Mouse (Mus musculus): Measurements from ENCODE around the gene Tm7sf2. TPM values are rescaled to one million over a fixed set of nuclear protein-coding genes. Genes with fewer than 3 reads are reported as not detected.

Gene Tm7sf2
- polyA plus RNA-seq, 1 experiment from 2014 or later, result 29.1 TPM

- no peak for ATAC-seq (ENCODE audit: insufficient read depth, low FRiP score)
- no peaks in the 10 kb centered on the region for H3K9me3 ChIP-seq (replicated peaks; ENCODE audit: control insufficient read depth, low read length)
- 1% methylated on average over 44 of the region's 44 CpGs for WGBS
These were observed 6.4 kb downstream of the Tm7sf2 start for GRCm38 (mm10) chr19:6061641-6062302.

GRCm38 (mm10) chr19:6061021-6061533 is 7.1 kb downstream of the Tm7sf2 start, which contains the start of gene Znhit2:
Znhit2 (plus strand) TSS chr19:6061192.
- Histone ChIP-seq H3K4me2 (ENCODE audit: low read depth, low read length) (peak within 1 kb of the TSS; percentile 100), H3K36me3 (ENCODE audit: control insufficient read depth, insufficient read depth, low read length) (0 out of 2 replicates have a peak, but pooled peaks cover 4% of the 10 kb centered on the region), H3K27me3 (ENCODE audit: control insufficient read depth, insufficient read depth, low read length) (no peaks in the 10 kb centered on the region), H3K9me3 (replicated peaks; ENCODE audit: control insufficient read depth, low read length) (no peaks in the 10 kb centered on the region), H3K9ac (ENCODE audit: low read length) (peak within 1 kb of the TSS; percentile 98), H3K27ac (ENCODE audit: low read length) (peak within 1 kb of the TSS; percentile 95), H3K4me3 (replicated peaks; ENCODE audit: low read length) (peak within 1 kb of the TSS; percentile 92), H3K4me1 (ENCODE audit: control insufficient read depth, insufficient read depth, low read length) (peaks cover 30% of the 10 kb centered on the region)
- peak; percentile 77 for ATAC-seq (ENCODE audit: insufficient read depth, low FRiP score)
- under 1% methylated on average over 58 of the region's 58 CpGs for WGBS

More at GRCm38 (mm10) chr19:6061641-6062302, 6.4 kb downstream of the Tm7sf2 start:
- Histone ChIP-seq H3K36me3 (ENCODE audit: control insufficient read depth, insufficient read depth, low read length) (0 out of 2 replicates have a peak, but pooled peaks cover 4% of the 10 kb centered on the region), H3K27ac (ENCODE audit: low read length) (peak overlapping the region; percentile 95), H3K9ac (ENCODE audit: low read length) (peak overlapping the region; percentile 98), H3K27me3 (ENCODE audit: control insufficient read depth, insufficient read depth, low read length) (no peaks in the 10 kb centered on the region), H3K4me1 (ENCODE audit: control insufficient read depth, insufficient read depth, low read length) (peaks cover 29% of the 10 kb centered on the region), H3K4me3 (replicated peaks; ENCODE audit: low read length) (peak overlapping the region; percentile 92), H3K4me2 (ENCODE audit: low read depth, low read length) (peak overlapping the region; percentile 100)

- ATAC-seq (ENCODE audit: insufficient read depth, low FRiP score), result no peak
- H3K27me3 ChIP-seq (ENCODE audit: control insufficient read depth, insufficient read depth, low read length), result no peaks in the 10 kb centered on the region
These were observed 9.2 kb downstream of the Tm7sf2 start for GRCm38 (mm10) chr19:6058966-6059365.

GRCm38 (mm10) chr19:6058513-6058912 is 9.7 kb downstream of the Tm7sf2 start:
- Histone ChIP-seq H3K36me3 (ENCODE audit: control insufficient read depth, insufficient read depth, low read length) (peaks cover 14% of the 10 kb centered on the region; the same call in 1 of the 2 replicates), H3K27ac (ENCODE audit: low read length) (peak overlapping the region; percentile 74), H3K4me1 (ENCODE audit: control insufficient read depth, insufficient read depth, low read length) (peaks cover 30% of the 10 kb centered on the region), H3K4me2 (ENCODE audit: low read depth, low read length) (peak overlapping the region; percentile 85), H3K9me3 (replicated peaks; ENCODE audit: control insufficient read depth, low read length) (no peaks in the 10 kb centered on the region), H3K4me3 (replicated peaks; ENCODE audit: low read length) (peak overlapping the region; percentile 83), H3K27me3 (ENCODE audit: control insufficient read depth, insufficient read depth, low read length) (no peaks in the 10 kb centered on the region), H3K9ac (ENCODE audit: low read length) (peak overlapping the region; percentile 93)
- 22% methylated on average over 5 of the region's 5 CpGs for WGBS
- no peak for ATAC-seq (ENCODE audit: insufficient read depth, low FRiP score)

More at GRCm38 (mm10) chr19:6058966-6059365, 9.2 kb downstream of the Tm7sf2 start:
- Histone ChIP-seq H3K27ac (ENCODE audit: low read length) (peak overlapping the region; percentile 74; the same call in 1 of the 2 replicates), H3K36me3 (ENCODE audit: control insufficient read depth, insufficient read depth, low read length) (peaks cover 10% of the 10 kb centered on the region; the same call in 1 of the 2 replicates), H3K4me1 (ENCODE audit: control insufficient read depth, insufficient read depth, low read length) (peaks cover 30% of the 10 kb centered on the region), H3K4me2 (ENCODE audit: low read depth, low read length) (peak overlapping the region; percentile 85), H3K9me3 (replicated peaks; ENCODE audit: control insufficient read depth, low read length) (no peaks in the 10 kb centered on the region), H3K9ac (ENCODE audit: low read length) (peak overlapping the region; percentile 93), H3K4me3 (replicated peaks; ENCODE audit: low read length) (peak overlapping the region; percentile 83)
- WGBS, result 72% methylated on average over 5 of the region's 5 CpGs

- under 1% methylated on average over 60 of the region's 63 CpGs for WGBS
- Histone ChIP-seq H3K27ac (ENCODE audit: low read length) (peak within 1 kb of the TSS; percentile 74), H3K4me1 (ENCODE audit: control insufficient read depth, insufficient read depth, low read length) (peaks cover 24% of the 10 kb centered on the region), H3K4me2 (ENCODE audit: low read depth, low read length) (peak within 1 kb of the TSS; percentile 85), H3K9ac (ENCODE audit: low read length) (peak within 1 kb of the TSS; percentile 93), H3K9me3 (replicated peaks; ENCODE audit: control insufficient read depth, low read length) (no peaks in the 10 kb centered on the region), H3K4me3 (replicated peaks; ENCODE audit: low read length) (peak within 1 kb of the TSS; percentile 83), H3K27me3 (ENCODE audit: control insufficient read depth, insufficient read depth, low read length) (no peaks in the 10 kb centered on the region), H3K36me3 (ENCODE audit: control insufficient read depth, insufficient read depth, low read length) (peaks cover 21% of the 10 kb centered on the region)
- peak; percentile 93 for ATAC-seq (ENCODE audit: insufficient read depth, low FRiP score)
These were observed 10.7 kb downstream of the Tm7sf2 start, which contains the start of the genes Mrpl49 and Fau for GRCm38 (mm10) chr19:6057313-6058096. Mrpl49 (minus strand) TSS chr19:6057785. Fau (plus strand) TSS chr19:6057844.

- peaks cover 27% of the 10 kb centered on the region for H3K36me3 ChIP-seq (ENCODE audit: control insufficient read depth, insufficient read depth, low read length)
- peak overlapping the region; percentile 75 for H3K4me2 ChIP-seq (ENCODE audit: low read depth, low read length)
- H3K27ac ChIP-seq (ENCODE audit: low read length), result no peak overlapping the region
- no peaks in the 10 kb centered on the region for H3K27me3 ChIP-seq (ENCODE audit: control insufficient read depth, insufficient read depth, low read length)
- ATAC-seq (ENCODE audit: insufficient read depth, low FRiP score), result no peak
- peak overlapping the region; percentile 83 for H3K4me3 ChIP-seq (replicated peaks; ENCODE audit: low read length)
- peak overlapping the region; percentile 86 for H3K9ac ChIP-seq (ENCODE audit: low read length)
- WGBS, result 44% methylated on average over 4 of the region's 4 CpGs
- H3K4me1 ChIP-seq (ENCODE audit: control insufficient read depth, insufficient read depth, low read length), result peaks cover 18% of the 10 kb centered on the region
- H3K9me3 ChIP-seq (replicated peaks; ENCODE audit: control insufficient read depth, low read length), result no peaks in the 10 kb centered on the region
These were observed 11.5 kb downstream of the Tm7sf2 start for GRCm38 (mm10) chr19:6056696-6057095.

- ATAC-seq (ENCODE audit: insufficient read depth, low FRiP score), result no peak
- WGBS, result 78% methylated on average over 5 of the region's 5 CpGs
- Histone ChIP-seq H3K36me3 (ENCODE audit: control insufficient read depth, insufficient read depth, low read length) (peaks cover 38% of the 10 kb centered on the region), H3K4me2 (ENCODE audit: low read depth, low read length) (no peak overlapping the region), H3K4me3 (replicated peaks; ENCODE audit: low read length) (no peak overlapping the region), H3K4me1 (ENCODE audit: control insufficient read depth, insufficient read depth, low read length) (peaks cover 12% of the 10 kb centered on the region), H3K27ac (ENCODE audit: low read length) (no peak overlapping the region), H3K9ac (ENCODE audit: low read length) (no peak overlapping the region), H3K27me3 (ENCODE audit: control insufficient read depth, insufficient read depth, low read length) (no peaks in the 10 kb centered on the region), H3K9me3 (replicated peaks; ENCODE audit: control insufficient read depth, low read length) (no peaks in the 10 kb centered on the region)
These were observed 13.9 kb downstream of the Tm7sf2 start for GRCm38 (mm10) chr19:6054296-6054695.

- WGBS, result 82% methylated on average over 7 of the region's 7 CpGs
These were observed 15.7 kb downstream of the Tm7sf2 start for GRCm38 (mm10) chr19:6052516-6052915.

More at GRCm38 (mm10) chr19:6052516-6052915, 15.7 kb downstream of the Tm7sf2 start:
- Histone ChIP-seq H3K9me3 (replicated peaks; ENCODE audit: control insufficient read depth, low read length) (no peaks in the 10 kb centered on the region), H3K4me2 (ENCODE audit: low read depth, low read length) (no peak overlapping the region), H3K36me3 (ENCODE audit: control insufficient read depth, insufficient read depth, low read length) (peaks cover 47% of the 10 kb centered on the region), H3K4me1 (ENCODE audit: control insufficient read depth, insufficient read depth, low read length) (peaks cover 20% of the 10 kb centered on the region), H3K27ac (ENCODE audit: low read length) (no peak overlapping the region), H3K27me3 (ENCODE audit: control insufficient read depth, insufficient read depth, low read length) (no peaks in the 10 kb centered on the region), H3K9ac (ENCODE audit: low read length) (no peak overlapping the region), H3K4me3 (replicated peaks; ENCODE audit: low read length) (no peak overlapping the region)
- no peak for ATAC-seq (ENCODE audit: insufficient read depth, low FRiP score)
